Mouse (Mus musculus) E14TG2a.4 (cell line): Measurements from ENCODE around the gene Tnr.

ENCODE experiments used
- H3K27me3 ChIP-seq: 2 replicates; pipeline ENCODE4 v1.6.1; 2014; ENCODE audit warnings: low read length, control low read depth; ENCODE audit not compliant: insufficient read depth
- H3K36me3 ChIP-seq: 2 replicates; pipeline ENCODE4 v1.6.1; 2014; ENCODE audit warnings: low read length, control low read depth; ENCODE audit not compliant: insufficient read depth
- H3K4me1 ChIP-seq: replicated peaks from 2 replicates; pipeline ENCODE4 v1.6.1; 2014; ENCODE audit warnings: low read depth, low read length, control low read depth
- H3K4me3 ChIP-seq: replicated peaks from 2 replicates; pipeline ENCODE4 v1.5.1; 2014; ENCODE audit warnings: mild to moderate bottlenecking, low read length
- H3K9me3 ChIP-seq: 2 replicates; pipeline ENCODE4 v1.6.1; 2014; ENCODE audit warnings: low read length, control low read depth
- CTCF ChIP-seq: conservative IDR thresholded peaks from 2 replicates; pipeline ENCODE4 v1.5.1; 2014; ENCODE audit warnings: low read length
- NANOG ChIP-seq: IDR thresholded peaks from 2 replicates; pipeline ENCODE4 v1.6.1; 2014; ENCODE audit warnings: borderline replicate concordance, low read length, mixed read lengths
- POU5F1 ChIP-seq: IDR thresholded peaks from 2 replicates; pipeline ENCODE4 v1.6.1; 2014; ENCODE audit warnings: low read length, borderline replicate concordance

Gene Tnr

GRCm38 (mm10) chr1:159632558-159632957, 109.0 kb downstream of the Tnr start:
- no peaks in the 10 kb centered on the region for H3K36me3 ChIP-seq
- TF ChIP-seq CTCF (no peak), NANOG (no peak), POU5F1 (no peak)
- H3K4me3 ChIP-seq: no peak overlapping the region
- no peaks in the 10 kb centered on the region for H3K27me3 ChIP-seq
- H3K4me1 ChIP-seq: no peaks in the 10 kb centered on the region
- no peaks in the 10 kb centered on the region for H3K9me3 ChIP-seq

GRCm38 (mm10) chr1:159639408-159639807, 115.8 kb downstream of the Tnr start:
- TF ChIP-seq CTCF: no peak
- no peak for TF ChIP-seq NANOG
- Histone ChIP-seq H3K36me3 (no peaks in the 10 kb centered on the region), H3K27me3 (no peaks in the 10 kb centered on the region), H3K4me1 (no peaks in the 10 kb centered on the region), H3K4me3 (no peak overlapping the region), H3K9me3 (no peaks in the 10 kb centered on the region)

- TF ChIP-seq POU5F1 (no peak), CTCF (no peak), NANOG (no peak)
- Histone ChIP-seq H3K4me1 (peaks cover 12% of the 10 kb centered on the region), H3K36me3 (no peaks in the 10 kb centered on the region), H3K27me3 (no peaks in the 10 kb centered on the region), H3K4me3 (no peak overlapping the region), H3K9me3 (no peaks in the 10 kb centered on the region)
These were observed 122.2 kb downstream of the Tnr start for GRCm38 (mm10) chr1:159645719-159646118.

GRCm38 (mm10) chr1:159650486-159650885, 126.9 kb downstream of the Tnr start:
- no peaks in the 10 kb centered on the region for H3K36me3 ChIP-seq
- peaks cover 19% of the 10 kb centered on the region for H3K4me1 ChIP-seq
- H3K27me3 ChIP-seq: no peaks in the 10 kb centered on the region
- TF ChIP-seq POU5F1 (no peak), NANOG (no peak; the same call in 1 of the 2 replicates), CTCF (no peak)
- no peaks in the 10 kb centered on the region for H3K9me3 ChIP-seq
- no peak overlapping the region for H3K4me3 ChIP-seq

- Histone ChIP-seq H3K4me3 (no peak overlapping the region), H3K27me3 (no peaks in the 10 kb centered on the region), H3K4me1 (peaks cover 12% of the 10 kb centered on the region), H3K36me3 (no peaks in the 10 kb centered on the region), H3K9me3 (no peaks in the 10 kb centered on the region)
- TF ChIP-seq CTCF (no peak), NANOG (no peak), POU5F1 (no peak)
These were observed 131.7 kb downstream of the Tnr start for GRCm38 (mm10) chr1:159655241-159655640.

GRCm38 (mm10) chr1:159657856-159658542, 134.4 kb downstream of the Tnr start:
- TF ChIP-seq POU5F1 (no peak), CTCF (no peak), NANOG (no peak)
- H3K4me3 ChIP-seq: no peak overlapping the region
- no peaks in the 10 kb centered on the region; the same call in 1 of the 2 replicates for H3K27me3 ChIP-seq
- H3K9me3 ChIP-seq: no peaks in the 10 kb centered on the region
- no peaks in the 10 kb centered on the region for H3K36me3 ChIP-seq
- no peaks in the 10 kb centered on the region for H3K4me1 ChIP-seq

GRCm38 (mm10) chr1:159660620-159661501, 137.3 kb downstream of the Tnr start:
- H3K4me1 ChIP-seq: no peaks in the 10 kb centered on the region
- H3K4me3 ChIP-seq: no peak overlapping the region
- no peaks in the 10 kb centered on the region for H3K9me3 ChIP-seq
- H3K36me3 ChIP-seq: no peaks in the 10 kb centered on the region
- no peak for TF ChIP-seq CTCF
- TF ChIP-seq NANOG: no peak
- TF ChIP-seq POU5F1: no peak
- no peaks in the 10 kb centered on the region; the same call in 1 of the 2 replicates for H3K27me3 ChIP-seq

GRCm38 (mm10) chr1:159664496-159664895, 140.9 kb downstream of the Tnr start:
- Histone ChIP-seq H3K36me3 (no peaks in the 10 kb centered on the region), H3K4me1 (no peaks in the 10 kb centered on the region), H3K9me3 (no peaks in the 10 kb centered on the region), H3K4me3 (no peak overlapping the region), H3K27me3 (no peaks in the 10 kb centered on the region; the same call in 1 of the 2 replicates)
- TF ChIP-seq POU5F1 (no peak), NANOG (no peak), CTCF (no peak)

GRCm38 (mm10) chr1:159664945-159665344, 141.4 kb downstream of the Tnr start:
- Histone ChIP-seq H3K4me3 (no peak overlapping the region), H3K4me1 (no peaks in the 10 kb centered on the region), H3K27me3 (no peaks in the 10 kb centered on the region; the same call in 1 of the 2 replicates), H3K9me3 (no peaks in the 10 kb centered on the region), H3K36me3 (no peaks in the 10 kb centered on the region)
- no peak for TF ChIP-seq CTCF
- TF ChIP-seq NANOG: no peak
- TF ChIP-seq POU5F1: no peak
